Mouse (Mus musculus): ENCODE measurements around the gene Gpr101. TPM values are rescaled to one million over a fixed set of nuclear protein-coding genes. Genes with fewer than 3 reads are reported as not detected.

Gene Gpr101
- polyA plus RNA-seq (2015; fragmentation: Nextera tagmentation; extraction: Ambion mirVana) = not detected in 2 replicates

- Histone ChIP-seq H3K4me3 (ENCODE audit: low read depth, low read length) (no peak within 1 kb of the TSS), H3K27me3 (ENCODE audit: insufficient read depth, low read length) (peaks cover 12% of the 10 kb centered on the region; the same call in 1 of the 2 replicates), H3K27ac (ENCODE audit: low read depth) (no peak within 1 kb of the TSS), H3K9ac (replicated peaks) (no peak within 1 kb of the TSS), H3K4me1 (ENCODE audit: insufficient read depth) (no peaks in the 10 kb centered on the region), H3K9me3 (ENCODE audit: low read length) (no peaks in the 10 kb centered on the region), H3K36me3 (replicated peaks; ENCODE audit: insufficient read depth, low read length) (no peaks in the 10 kb centered on the region), H3K4me2 (ENCODE audit: low read depth, low read length) (no peak within 1 kb of the TSS)
- ATAC-seq (no peak), DNase-seq (no peak)
- TF ChIP-seq EP300 (IDR thresholded peaks at IDR 0.05; ENCODE audit: low read depth) (no peak), CTCF (IDR thresholded peaks at IDR 0.05; ENCODE audit: low read depth) (no peak)
- WGBS (ENCODE audit: insufficient replicate concordance) = 15% methylated on average over 15 of the region's 28 CpGs
These were observed at the start of gene Gpr101 for GRCm38 (mm10) chrX:57503634-57504033. TSS of gene Gpr101 (minus strand) at chrX:57503757.

- H3K27me3 ChIP-seq (ENCODE audit: insufficient read depth, low read length) = no peaks in the 10 kb centered on the region
- no peak for TF ChIP-seq CTCF (IDR thresholded peaks at IDR 0.05; ENCODE audit: low read depth)
- no peaks in the 10 kb centered on the region for H3K9me3 ChIP-seq (ENCODE audit: low read length)
- 43% methylated on average over 28 of the region's 28 CpGs for WGBS (ENCODE audit: insufficient replicate concordance)
- ATAC-seq = no peak
- no peak overlapping the region for H3K4me3 ChIP-seq (ENCODE audit: low read depth, low read length)
- H3K4me2 ChIP-seq (ENCODE audit: low read depth, low read length) = no peak overlapping the region
- no peak overlapping the region for H3K27ac ChIP-seq (ENCODE audit: low read depth)
- no peaks in the 10 kb centered on the region for H3K36me3 ChIP-seq (replicated peaks; ENCODE audit: insufficient read depth, low read length)
- H3K4me1 ChIP-seq (ENCODE audit: insufficient read depth) = no peaks in the 10 kb centered on the region
- no peak overlapping the region for H3K9ac ChIP-seq (replicated peaks)
- no peak for DNase-seq
These were observed 17.8 kb upstream of the Gpr101 start for GRCm38 (mm10) chrX:57521117-57522095.

GRCm38 (mm10) chrX:57506247-57506646 lies 2.7 kb upstream of the Gpr101 start:
- H3K36me3 ChIP-seq (replicated peaks; ENCODE audit: insufficient read depth, low read length) = no peaks in the 10 kb centered on the region
- ATAC-seq (no peak), DNase-seq (no peak)
- peaks cover 12% of the 10 kb centered on the region; the same call in 1 of the 2 replicates for H3K27me3 ChIP-seq (ENCODE audit: insufficient read depth, low read length)
- no peak overlapping the region for H3K9ac ChIP-seq (replicated peaks)
- H3K9me3 ChIP-seq (ENCODE audit: low read length) = no peaks in the 10 kb centered on the region
- H3K4me2 ChIP-seq (ENCODE audit: low read depth, low read length) = no peak overlapping the region
- TF ChIP-seq CTCF (IDR thresholded peaks at IDR 0.05; ENCODE audit: low read depth) (no peak), EP300 (IDR thresholded peaks at IDR 0.05; ENCODE audit: low read depth) (no peak)
- H3K27ac ChIP-seq (ENCODE audit: low read depth) = no peak overlapping the region
- WGBS (ENCODE audit: insufficient replicate concordance) = 39% methylated on average over 1 of the region's 1 CpGs
- no peaks in the 10 kb centered on the region for H3K4me1 ChIP-seq (ENCODE audit: insufficient read depth)
- H3K4me3 ChIP-seq (ENCODE audit: low read depth, low read length) = no peak overlapping the region

Other genes with a start within 250 kb of the Gpr101 start
- 5.9 and 6.1 TPM in 2 replicates for gene Arhgef6, start 165.0 kb downstream of the Gpr101 start, polyA plus RNA-seq (2015; fragmentation: Nextera tagmentation; extraction: Ambion mirVana)
- gene Rbmx, start 110.7 kb downstream of the Gpr101 start, polyA plus RNA-seq (2015; fragmentation: Nextera tagmentation; extraction: Ambion mirVana) = 18.8 and 19.7 TPM in 2 replicates
- not detected in 2 replicates for gene Gm364, start 94.6 kb downstream of the Gpr101 start, polyA plus RNA-seq (2015; fragmentation: Nextera tagmentation; extraction: Ambion mirVana)

Data from liver, postnatal 0 days (tissue).